Mouse (Mus musculus) erythroblast, embryonic 14.5 days (primary cell): ENCODE measurements around the gene Mapk11.

Source experiments
- GATA1 ChIP-seq: IDR thresholded peaks from 2 replicates; pipeline ENCODE4 v1.6.1; 2012; ENCODE audit warnings: low read length, inconsistent platforms, mixed read lengths
- TAL1 ChIP-seq: IDR thresholded peaks from 3 replicates; pipeline ENCODE4 v1.6.1; 2012; ENCODE audit warnings: low read length, inconsistent platforms, mixed read lengths

DNA sequence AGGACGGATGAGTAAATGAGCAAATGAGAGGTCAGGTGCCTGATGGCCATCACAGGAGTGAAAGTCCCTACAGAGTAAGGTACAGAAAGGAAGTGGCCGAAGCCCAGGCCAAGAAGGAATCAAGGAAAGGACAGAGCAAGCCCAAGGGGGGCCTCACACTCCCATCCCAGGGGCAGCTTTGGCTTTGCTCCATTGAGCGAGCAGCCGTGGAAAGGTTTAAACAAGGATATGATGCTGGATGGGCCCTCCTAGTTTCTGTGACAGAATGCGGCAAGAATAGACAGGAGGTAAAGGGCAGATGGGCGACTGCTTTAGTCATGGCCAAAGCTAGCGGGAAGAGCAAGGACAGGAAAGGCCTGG lies 11.4 kb downstream of the Mapk11 start:
- TF ChIP-seq TAL1 (no peak), GATA1 (no peak)
